Mouse (Mus musculus) small intestine, adult 2 months (tissue): ENCODE results near the gene Ank.

Experiments used
- CTCF ChIP-seq: fragments of 200-500 bp; IDR thresholded peaks from 2 replicates; pipeline ENCODE4 v1.5.1; 2012; ENCODE audit warnings: low read depth, mild to moderate bottlenecking, control low read depth, inconsistent platforms, low read length, moderate library complexity, mixed read lengths; ENCODE audit not compliant: insufficient replicate concordance, insufficient read length; ENCODE audit errors: extremely low read depth
- POLR2A ChIP-seq: fragments of 200-500 bp; IDR thresholded peaks from 2 replicates; pipeline ENCODE4 v1.6.1; 2012; ENCODE audit warnings: low read depth, mild to moderate bottlenecking, control low read depth, inconsistent platforms, low read length, moderate library complexity

- TF ChIP-seq POLR2A (no peak), CTCF (no peak)
Observed at GRCm38 (mm10) chr15:27551117-27552114, 84.9 kb downstream of the Ank start.
